Mouse (Mus musculus) heart, postnatal 14 days (tissue): ENCODE results near the gene Cpxm1. TPM values are rescaled to one million over a fixed set of nuclear protein-coding genes. Genes with fewer than 3 reads are reported as not detected.

Experiments used
- DNase-seq, 2 experiments: peaks; one replicate each; pipeline ENCODE4 v3.0.0; 2021 to 2022
- intact Hi-C: fragments of 180-260 bp; cut with DNase I; formaldehyde crosslinking; loops from one replicate; pipeline ENCODE4 v1.15.1; 2025
- total RNA-seq, 2 experiments: library from RNA; stranded (reverse); gene quantifications; 2 replicates each; pipeline ENCODE4 v1.2.3; 2021

Cpxm1 gene
- total RNA-seq, 2 experiments from 2014 or later: 9.5 to 10.4 TPM

DNA sequence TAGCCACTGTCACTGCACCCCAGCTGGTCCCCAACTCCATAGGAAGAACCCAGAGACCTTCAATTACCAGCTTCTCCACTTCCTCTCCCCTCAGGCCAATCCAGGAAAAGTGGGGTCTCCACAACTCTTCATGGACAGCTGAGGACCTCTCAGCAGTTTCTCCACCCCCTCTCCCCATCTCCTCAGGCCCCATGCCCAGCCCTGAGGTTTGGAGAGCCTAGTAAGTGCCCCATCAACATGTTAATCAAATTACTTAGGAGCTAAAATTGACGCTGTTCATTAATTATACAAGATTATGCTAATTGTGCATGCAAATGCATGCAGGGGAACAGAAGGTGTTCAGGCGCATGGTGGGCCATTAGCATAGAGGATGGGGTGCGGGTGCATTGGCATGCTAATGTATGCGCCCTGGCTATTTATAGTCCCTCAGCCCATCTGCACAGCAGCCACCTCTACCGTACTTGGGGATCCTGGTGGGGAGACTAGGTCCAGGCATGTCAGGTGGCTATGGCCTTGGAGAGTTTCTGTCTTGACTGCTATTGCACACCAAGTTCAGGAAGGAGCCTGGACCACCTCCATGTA, 45.5 kb downstream of the Cpxm1 start:
- intact Hi-C loops: no loop called here
- no peak for DNase-seq

DNA sequence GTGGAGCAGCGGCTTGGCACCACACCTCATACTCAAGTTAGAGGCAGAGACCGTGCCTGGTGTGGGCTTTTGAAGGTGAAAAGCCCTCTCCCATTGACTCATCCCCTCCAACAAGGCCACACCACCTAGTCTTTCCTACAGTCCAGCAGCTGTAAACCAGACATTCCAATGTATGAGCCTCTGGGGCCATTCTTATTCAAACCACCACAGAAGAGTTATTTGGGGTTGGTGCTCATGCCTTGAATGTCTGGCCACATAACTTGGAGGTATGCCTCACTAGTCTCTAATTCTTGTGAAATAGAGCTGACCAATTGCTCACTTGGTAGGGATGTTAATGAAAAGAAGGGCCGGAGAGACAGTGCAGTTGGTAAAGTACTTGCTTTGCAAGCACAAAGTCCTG, 47.0 kb downstream of the Cpxm1 start:
- intact Hi-C loops: no loop called here
- DNase-seq: no peak

DNA sequence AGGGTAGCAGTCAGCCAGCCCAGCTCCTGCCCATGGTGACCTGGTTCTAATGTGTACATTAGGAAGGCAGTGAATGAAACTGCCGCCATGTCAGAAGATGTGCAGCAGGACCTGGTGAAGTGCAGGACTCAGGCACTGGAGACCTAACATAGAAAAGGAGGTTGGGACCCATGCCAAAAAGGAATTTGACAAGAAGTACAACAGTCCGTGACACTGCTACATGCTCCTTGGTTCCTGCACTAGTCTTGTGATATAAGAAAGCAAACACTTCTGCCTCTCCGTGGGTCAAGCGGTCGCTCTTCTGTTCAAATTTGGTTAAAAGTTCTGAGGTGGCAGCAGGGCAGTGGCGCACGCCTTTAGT, 56.2 kb downstream of the Cpxm1 start:
- intact Hi-C loops: no loop called here

More for the DNA sequence above, 56.2 kb downstream of the Cpxm1 start:
- no peak for DNase-seq

Other genes starting within 250 kb of the Cpxm1 start
- gene Snrpb, start 218.2 kb downstream of the Cpxm1 start, total RNA-seq: 100 to 1,000 TPM; 141 to 159 TPM
- gene Tmc2, start 202.4 kb downstream of the Cpxm1 start, total RNA-seq: not detected
- 10 to 100 TPM; 35.0 to 36.9 TPM for gene Nop56, start 123.1 kb downstream of the Cpxm1 start, total RNA-seq
- gene Idh3b, start 113.0 kb downstream of the Cpxm1 start, total RNA-seq: 100 to 1,000 TPM; 678 to 685 TPM
- gene Ebf4, start 102.4 kb downstream of the Cpxm1 start, total RNA-seq: 1 to 10 TPM in 1 of 2 experiments, under 1 TPM in 1; 0.68 to 1.1 TPM
- gene Gm28372, start 7.7 kb upstream of the Cpxm1 start, total RNA-seq: not detected
- gene 1700020A23Rik, start 7.7 kb upstream of the Cpxm1 start, total RNA-seq: not detected
- not detected for gene Tmem239, start 8.9 kb upstream of the Cpxm1 start, total RNA-seq
- gene Vps16, start 26.8 kb upstream of the Cpxm1 start, total RNA-seq: 10 to 100 TPM; 25.1 to 29.4 TPM
- 1 to 10 TPM; 4.7 to 5.5 TPM for gene Pced1a, start 27.1 kb upstream of the Cpxm1 start, total RNA-seq
- 10 to 100 TPM; 61.8 to 63.8 TPM for gene Ptpra, start 52.7 kb upstream of the Cpxm1 start, total RNA-seq
- gene Mrps26, start 166.2 kb upstream of the Cpxm1 start, total RNA-seq: 10 to 100 TPM; 64.9 to 76.1 TPM
- gene Oxt, start 178.6 kb upstream of the Cpxm1 start, total RNA-seq: not detected
- gene Avp, start 185.0 kb upstream of the Cpxm1 start, total RNA-seq: 1 to 10 TPM in 1 of 2 experiments, under 1 TPM in 1; 0.88 to 1.2 TPM
- 1 to 10 TPM; 7.3 to 9.3 TPM for gene Fastkd5, start 232.5 kb upstream of the Cpxm1 start, total RNA-seq
- 1 to 10 TPM; 4.2 to 4.5 TPM for gene Ubox5, start 232.5 kb upstream of the Cpxm1 start, total RNA-seq
- 1 to 10 TPM; 3.3 to 4.6 TPM for gene Lzts3, start 245.2 kb upstream of the Cpxm1 start, total RNA-seq